Comparison of ENCODE assay signal across 9 mouse cellular contexts in the genomic region with DNA sequence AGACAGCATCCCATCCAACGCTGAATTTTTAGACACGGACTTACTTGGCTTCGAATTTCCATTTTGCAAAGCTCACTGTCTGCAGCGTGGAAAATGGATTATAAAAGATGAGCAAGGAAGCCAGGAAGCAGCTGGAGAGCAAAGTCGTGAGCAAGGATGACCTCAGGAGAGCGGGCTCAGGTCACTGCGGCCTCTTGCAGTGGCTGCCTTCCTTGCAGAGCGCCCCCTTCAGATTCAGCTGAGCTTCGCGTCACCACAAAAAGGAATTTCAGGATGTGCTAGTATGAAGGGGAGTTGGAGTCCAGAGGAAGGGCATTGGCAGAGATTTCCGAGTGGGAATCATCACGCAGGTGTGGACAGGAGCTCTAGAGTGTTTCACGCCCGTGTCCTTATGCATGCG. TPM values are rescaled to one million over a fixed set of nuclear protein-coding genes. Genes with fewer than 3 reads are reported as not detected.
DNase-seq lines count a peak whose midpoint lies in the region; ATAC-seq and TF ChIP-seq lines count a peak whose summit lies in the region.
"Had no signal": no experiment of that assay in that cellular context is flagged by ENCODE, and none has a peak within 500 bp of the region (broad histone marks: within the 10 kb centered on the region; RNA-seq: fewer than 3 reads in every experiment).

No protein-coding gene starts in this region.

- H3K4me1 ChIP-seq in intestine, postnatal 0 days (replicated peaks; ENCODE audit: control insufficient read depth, insufficient read depth, low read length), result no peaks in the 10 kb centered on the region
- no peaks in the 10 kb centered on the region for H3K4me1 ChIP-seq in intestine, embryonic 15.5 days (replicated peaks)
- H3K4me1 ChIP-seq in midbrain, embryonic 14.5 days (ENCODE audit: control insufficient read depth, insufficient read depth, low read length), result no peaks in the 10 kb centered on the region
- H3K4me1 ChIP-seq in midbrain, embryonic 11.5 days (ENCODE audit: control insufficient read depth, insufficient read depth, low read length), result no peaks in the 10 kb centered on the region
- peaks cover 3% of the 10 kb centered on the region; the same call in 1 of the 2 replicates for H3K4me1 ChIP-seq in bone marrow macrophage, adult 2 months (ENCODE audit: control insufficient read depth, insufficient read depth, low read length)
- H3K4me1 ChIP-seq in stomach, embryonic 15.5 days, result no peaks in the 10 kb centered on the region
- H3K4me1 ChIP-seq: hindbrain, embryonic 12.5 days; midbrain, embryonic 12.5 days had no signal

- H3K9me3 ChIP-seq in intestine, postnatal 0 days (ENCODE audit: control insufficient read depth), result no peaks in the 10 kb centered on the region
- no peaks in the 10 kb centered on the region for H3K9me3 ChIP-seq in intestine, embryonic 15.5 days
- H3K9me3 ChIP-seq in midbrain, embryonic 14.5 days (ENCODE audit: control insufficient read depth, low read length), result no peaks in the 10 kb centered on the region
- H3K9me3 ChIP-seq in midbrain, embryonic 11.5 days (ENCODE audit: control insufficient read depth, low read length), result no peaks in the 10 kb centered on the region
- no peaks in the 10 kb centered on the region for H3K9me3 ChIP-seq in stomach, embryonic 15.5 days
- H3K9me3 ChIP-seq: hindbrain, embryonic 12.5 days; midbrain, embryonic 12.5 days had no signal

- 0 out of 2 replicates have a peak, but pooled peaks cover 3% of the 10 kb centered on the region for H3K27me3 ChIP-seq in intestine, postnatal 0 days (replicated peaks; ENCODE audit: control insufficient read depth, insufficient read depth, low read length)
- no peaks in the 10 kb centered on the region for H3K27me3 ChIP-seq in intestine, embryonic 15.5 days (replicated peaks)
- H3K27me3 ChIP-seq in midbrain, embryonic 14.5 days (ENCODE audit: control insufficient read depth, insufficient read depth, low read length), result no peaks in the 10 kb centered on the region
- H3K27me3 ChIP-seq in midbrain, embryonic 11.5 days (ENCODE audit: control insufficient read depth, insufficient read depth, low read length), result no peaks in the 10 kb centered on the region
- H3K27me3 ChIP-seq in stomach, embryonic 15.5 days (replicated peaks), result no peaks in the 10 kb centered on the region
- H3K27me3 ChIP-seq: midbrain, embryonic 12.5 days had no signal

- no peak overlapping the region for H3K27ac ChIP-seq in intestine, postnatal 0 days (ENCODE audit: low read depth, low read length)
- H3K27ac ChIP-seq in intestine, embryonic 15.5 days, result no peak overlapping the region
- no peak overlapping the region for H3K27ac ChIP-seq in midbrain, embryonic 14.5 days (replicated peaks; ENCODE audit: low read depth, low read length)
- no peak overlapping the region for H3K27ac ChIP-seq in midbrain, embryonic 11.5 days (ENCODE audit: low read depth, low read length)
- H3K27ac ChIP-seq in bone marrow macrophage, adult 2 months (ENCODE audit: insufficient read depth, low read depth, low read length), result no peak overlapping the region
- no peak overlapping the region for H3K27ac ChIP-seq in stomach, embryonic 15.5 days
- H3K27ac ChIP-seq: hindbrain, embryonic 12.5 days; midbrain, embryonic 12.5 days had no signal

- H3K4me2 ChIP-seq in intestine, postnatal 0 days (replicated peaks; ENCODE audit: low read depth), result no peak overlapping the region
- no peak overlapping the region for H3K4me2 ChIP-seq in intestine, embryonic 15.5 days (replicated peaks)
- no peak overlapping the region for H3K4me2 ChIP-seq in midbrain, embryonic 14.5 days (ENCODE audit: low read length)
- no peak overlapping the region for H3K4me2 ChIP-seq in midbrain, embryonic 11.5 days
- no peak overlapping the region for H3K4me2 ChIP-seq in stomach, embryonic 15.5 days
- H3K4me2 ChIP-seq: hindbrain, embryonic 12.5 days; midbrain, embryonic 12.5 days had no signal

- no peaks in the 10 kb centered on the region for H3K36me3 ChIP-seq in intestine, postnatal 0 days (ENCODE audit: control insufficient read depth, insufficient read depth)
- H3K36me3 ChIP-seq in intestine, embryonic 15.5 days, result no peaks in the 10 kb centered on the region
- no peaks in the 10 kb centered on the region for H3K36me3 ChIP-seq in midbrain, embryonic 14.5 days (ENCODE audit: control insufficient read depth, insufficient read depth, low read length)
- H3K36me3 ChIP-seq in midbrain, embryonic 11.5 days (ENCODE audit: control insufficient read depth, insufficient read depth, low read length), result no peaks in the 10 kb centered on the region
- H3K36me3 ChIP-seq in stomach, embryonic 15.5 days, result no peaks in the 10 kb centered on the region
- H3K36me3 ChIP-seq: hindbrain, embryonic 12.5 days; midbrain, embryonic 12.5 days had no signal

- peak; percentile 15 for DNase-seq in midbrain, embryonic 14.5 days
- DNase-seq in midbrain, embryonic 11.5 days (ENCODE audit: low spot score, missing footprints), result no peak
- DNase-seq in layer of hippocampus, postnatal 25 days (ENCODE audit: extremely low spot score in 1 of 2, low spot score in 1 of 2), result no peak

- no peak overlapping the region for H3K4me3 ChIP-seq in intestine, postnatal 0 days (ENCODE audit: low read depth, low read length)
- H3K4me3 ChIP-seq in intestine, embryonic 15.5 days (replicated peaks), result no peak overlapping the region
- H3K4me3 ChIP-seq in midbrain, embryonic 14.5 days (replicated peaks; ENCODE audit: low read depth, low read length), result no peak overlapping the region
- no peak overlapping the region for H3K4me3 ChIP-seq in midbrain, embryonic 11.5 days (ENCODE audit: low read depth, low read length)
- no peak overlapping the region for H3K4me3 ChIP-seq in bone marrow macrophage, adult 2 months (ENCODE audit: insufficient read depth, low read length)
- no peak overlapping the region for H3K4me3 ChIP-seq in stomach, embryonic 15.5 days (replicated peaks)
- H3K4me3 ChIP-seq: hindbrain, embryonic 12.5 days; midbrain, embryonic 12.5 days had no signal

- 28% methylated on average over 15 of the region's 15 CpGs for WGBS in intestine, postnatal 0 days
- WGBS in intestine, embryonic 15.5 days, result 24% methylated on average over 15 of the region's 15 CpGs
- WGBS in midbrain, embryonic 14.5 days, result 18% methylated on average over 15 of the region's 15 CpGs
- WGBS in midbrain, embryonic 11.5 days, result 18% methylated on average over 15 of the region's 15 CpGs
- 22% methylated on average over 15 of the region's 15 CpGs for WGBS in stomach, embryonic 15.5 days

- H3K9ac ChIP-seq in intestine, postnatal 0 days (ENCODE audit: low read depth, low read length), result no peak overlapping the region
- no peak overlapping the region for H3K9ac ChIP-seq in intestine, embryonic 15.5 days
- no peak overlapping the region for H3K9ac ChIP-seq in midbrain, embryonic 14.5 days (replicated peaks; ENCODE audit: low read length)
- no peak overlapping the region for H3K9ac ChIP-seq in midbrain, embryonic 11.5 days (ENCODE audit: low read length)
- no peak overlapping the region for H3K9ac ChIP-seq in stomach, embryonic 15.5 days
- H3K9ac ChIP-seq: hindbrain, embryonic 12.5 days; midbrain, embryonic 12.5 days had no signal

- peak; percentile 61 for TF ChIP-seq CTCF in intestine, postnatal 0 days (IDR thresholded peaks at IDR 0.05; ENCODE audit: low read depth)
- 0 out of 2 replicates have a peak, but pooled peaks have one; percentile 13 for TF ChIP-seq CTCF in bone marrow macrophage, adult 2 months (IDR thresholded peaks at IDR 0.05; ENCODE audit: low read depth, low read length)

- TF ChIP-seq POLR2A in bone marrow macrophage, adult 2 months (IDR thresholded peaks at IDR 0.05; ENCODE audit: borderline replicate concordance, low read depth, low read length), result no peak

- no peak for ATAC-seq in intestine, postnatal 0 days
- no peak for ATAC-seq in intestine, embryonic 15.5 days
- no peak for ATAC-seq in midbrain, embryonic 14.5 days (ENCODE audit: low FRiP score, low TSS enrichment)
- no peak for ATAC-seq in midbrain, embryonic 11.5 days (ENCODE audit: low FRiP score)
- 0 out of 2 replicates have a peak, but pooled peaks have one; percentile 27 for ATAC-seq in stomach, embryonic 15.5 days (ENCODE audit: insufficient read depth, low FRiP score, low read depth)

RNA-seq across cellular contexts. Expression of gene Bola1, which starts 10.3 kb away (rescaled TPM):
- polyA plus RNA-seq in intestine, postnatal 0 days (2015; fragmentation: Nextera tagmentation; extraction: Ambion mirVana), result 56.4 and 60.7 TPM in 2 replicates
- polyA plus RNA-seq in intestine, embryonic 15.5 days (2015; fragmentation: Nextera tagmentation; extraction: Ambion mirVana), result 59.5 and 60.7 TPM in 2 replicates
- 63.0 and 69.6 TPM in 2 replicates for polyA plus RNA-seq in midbrain, embryonic 14.5 days (2014; fragmentation: Nextera tagmentation; extraction: Ambion mirVana)
- 70.4 and 83.9 TPM in 2 replicates for polyA plus RNA-seq in midbrain, embryonic 11.5 days (2014; fragmentation: Nextera tagmentation; extraction: Ambion mirVana)
- 14.1 and 19.0 TPM in 2 replicates for polyA plus RNA-seq in bone marrow macrophage, adult 2 months (2012; ENCODE audit: insufficient read depth, insufficient read length, missing spikeins)
- 54.8 and 55.0 TPM in 2 replicates for polyA plus RNA-seq in stomach, embryonic 15.5 days (2015; fragmentation: Nextera tagmentation; extraction: Ambion mirVana)
- total RNA-seq in layer of hippocampus, postnatal 25 days (2021), result 10 to 100 TPM; 16.5 to 17.9 TPM

RNA-seq across cellular contexts. Expression of gene Hist2h2ab, which starts 10.4 kb away (rescaled TPM):
- 0.42 TPM in 1 of 2 replicates, not detected in the other for polyA plus RNA-seq in intestine, postnatal 0 days (2015; fragmentation: Nextera tagmentation; extraction: Ambion mirVana)
- polyA plus RNA-seq in intestine, embryonic 15.5 days (2015; fragmentation: Nextera tagmentation; extraction: Ambion mirVana), result 1.1 and 1.6 TPM in 2 replicates
- not detected in 2 replicates for polyA plus RNA-seq in midbrain, embryonic 14.5 days (2014; fragmentation: Nextera tagmentation; extraction: Ambion mirVana)
- 0.86 and 1.7 TPM in 2 replicates for polyA plus RNA-seq in midbrain, embryonic 11.5 days (2014; fragmentation: Nextera tagmentation; extraction: Ambion mirVana)
- polyA plus RNA-seq in bone marrow macrophage, adult 2 months (2012; ENCODE audit: insufficient read depth, insufficient read length, missing spikeins), result not detected in 2 replicates
- 0.81 TPM in 1 of 2 replicates, not detected in the other for polyA plus RNA-seq in stomach, embryonic 15.5 days (2015; fragmentation: Nextera tagmentation; extraction: Ambion mirVana)
- total RNA-seq in layer of hippocampus, postnatal 25 days (2021), result 1 to 10 TPM; 8.5 to 9.2 TPM
- polyA plus RNA-seq: hindbrain, embryonic 12.5 days had no signal

RNA-seq across cellular contexts. Expression of gene Hist2h2ac, which starts 11.4 kb away (rescaled TPM):
- 2.3 and 3.4 TPM in 2 replicates for polyA plus RNA-seq in intestine, postnatal 0 days (2015; fragmentation: Nextera tagmentation; extraction: Ambion mirVana)
- polyA plus RNA-seq in intestine, embryonic 15.5 days (2015; fragmentation: Nextera tagmentation; extraction: Ambion mirVana), result 7.6 and 11.1 TPM in 2 replicates
- 1.7 and 2.8 TPM in 2 replicates for polyA plus RNA-seq in midbrain, embryonic 14.5 days (2014; fragmentation: Nextera tagmentation; extraction: Ambion mirVana)
- polyA plus RNA-seq in midbrain, embryonic 11.5 days (2014; fragmentation: Nextera tagmentation; extraction: Ambion mirVana), result 12.7 and 16.0 TPM in 2 replicates
- not detected in 2 replicates for polyA plus RNA-seq in bone marrow macrophage, adult 2 months (2012; ENCODE audit: insufficient read depth, insufficient read length, missing spikeins)
- 11.4 and 14.5 TPM in 2 replicates for polyA plus RNA-seq in stomach, embryonic 15.5 days (2015; fragmentation: Nextera tagmentation; extraction: Ambion mirVana)
- total RNA-seq in layer of hippocampus, postnatal 25 days (2021), result 10 to 100 TPM; 23.0 to 27.5 TPM

RNA-seq across cellular contexts. Expression of gene Hist2h2be, which starts 11.7 kb away (rescaled TPM):
- 1.5 and 2.2 TPM in 2 replicates for polyA plus RNA-seq in intestine, postnatal 0 days (2015; fragmentation: Nextera tagmentation; extraction: Ambion mirVana)
- polyA plus RNA-seq in intestine, embryonic 15.5 days (2015; fragmentation: Nextera tagmentation; extraction: Ambion mirVana), result 5.7 and 7.1 TPM in 2 replicates
- polyA plus RNA-seq in midbrain, embryonic 14.5 days (2014; fragmentation: Nextera tagmentation; extraction: Ambion mirVana), result 4.8 and 5.9 TPM in 2 replicates
- 14.0 and 15.0 TPM in 2 replicates for polyA plus RNA-seq in midbrain, embryonic 11.5 days (2014; fragmentation: Nextera tagmentation; extraction: Ambion mirVana)
- 13.0 and 13.9 TPM in 2 replicates for polyA plus RNA-seq in bone marrow macrophage, adult 2 months (2012; ENCODE audit: insufficient read depth, insufficient read length, missing spikeins)
- 8.0 and 8.8 TPM in 2 replicates for polyA plus RNA-seq in stomach, embryonic 15.5 days (2015; fragmentation: Nextera tagmentation; extraction: Ambion mirVana)
- total RNA-seq in layer of hippocampus, postnatal 25 days (2021), result 1 to 10 TPM; 5.6 to 5.9 TPM

RNA-seq across cellular contexts. Expression of gene Sv2a, which starts 28.3 kb away (rescaled TPM):
- polyA plus RNA-seq in intestine, postnatal 0 days (2015; fragmentation: Nextera tagmentation; extraction: Ambion mirVana), result 2.3 and 3.5 TPM in 2 replicates
- 6.0 and 7.4 TPM in 2 replicates for polyA plus RNA-seq in intestine, embryonic 15.5 days (2015; fragmentation: Nextera tagmentation; extraction: Ambion mirVana)
- 91.6 and 120 TPM in 2 replicates for polyA plus RNA-seq in midbrain, embryonic 14.5 days (2014; fragmentation: Nextera tagmentation; extraction: Ambion mirVana)
- polyA plus RNA-seq in midbrain, embryonic 11.5 days (2014; fragmentation: Nextera tagmentation; extraction: Ambion mirVana), result 9.4 and 10.3 TPM in 2 replicates
- 0.64 and 0.92 TPM in 2 replicates for polyA plus RNA-seq in bone marrow macrophage, adult 2 months (2012; ENCODE audit: insufficient read depth, insufficient read length, missing spikeins)
- 5.7 and 6.4 TPM in 2 replicates for polyA plus RNA-seq in stomach, embryonic 15.5 days (2015; fragmentation: Nextera tagmentation; extraction: Ambion mirVana)
- 100 to 1,000 TPM; 379 to 381 TPM for total RNA-seq in layer of hippocampus, postnatal 25 days (2021)
